Mouse (Mus musculus) cerebral cortex, adult 2 months (tissue): ENCODE results near the gene Cyp2c38.

ENCODE experiments used
- WGBS: fragments of 180-500 bp; shearing (Covaris S2); methylation state at CpG from one replicate; pipeline ENCODE4 v1.1.7; 2018; 5-methylcytosine and 5-hydroxymethylcytosine counted together

The Cyp2c38 gene

DNA sequence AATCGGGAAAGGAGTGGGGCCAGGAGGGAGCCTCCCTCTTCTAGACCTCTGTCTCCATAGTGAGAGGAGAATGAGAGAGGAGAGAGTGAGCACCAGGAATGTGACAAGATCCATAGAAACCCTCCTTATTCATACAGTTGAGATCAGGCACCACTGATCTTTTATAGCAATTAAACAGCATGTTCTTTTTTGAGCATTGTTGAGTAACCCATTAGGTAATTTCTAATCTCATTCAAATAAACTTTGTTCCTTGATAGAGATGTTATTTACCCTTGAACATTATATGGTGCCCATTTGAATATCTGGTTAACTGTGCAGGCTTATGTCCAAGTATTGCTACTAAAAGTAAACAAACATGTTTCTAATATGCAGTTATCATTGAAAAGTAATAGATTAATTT is at the start of gene Cyp2c38:
Gene Cyp2c38, minus strand, starts transcription at position 135 of the 400 bp plus-strand sequence.
- WGBS = 86% methylated on average over 1 of the region's 1 CpGs

DNA sequence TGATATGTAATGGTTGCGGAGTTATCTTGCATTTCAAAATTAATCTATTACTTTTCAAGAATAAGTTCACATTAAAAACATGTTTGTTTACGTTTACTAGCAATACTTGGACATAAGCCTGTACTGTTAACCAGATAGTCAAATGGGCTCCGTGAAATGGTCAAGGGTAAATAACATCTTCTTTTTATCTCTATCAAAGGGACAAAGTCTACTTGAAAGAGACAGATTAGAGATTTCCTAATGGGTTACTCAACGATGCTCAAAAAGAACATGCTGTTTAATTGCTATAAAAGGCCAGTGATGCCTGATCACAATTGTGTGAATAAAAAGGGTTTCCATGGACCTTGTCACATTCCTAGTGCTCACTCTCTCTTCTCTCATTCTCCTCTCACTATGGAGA is 47.7 kb upstream of the Cyp2c38 start, which contains the start of gene Cyp2c39:
Gene Cyp2c39, plus strand, starts transcription at position 329 of the 400 bp plus-strand sequence.
- WGBS = 75% methylated on average over 4 of the region's 4 CpGs

DNA sequence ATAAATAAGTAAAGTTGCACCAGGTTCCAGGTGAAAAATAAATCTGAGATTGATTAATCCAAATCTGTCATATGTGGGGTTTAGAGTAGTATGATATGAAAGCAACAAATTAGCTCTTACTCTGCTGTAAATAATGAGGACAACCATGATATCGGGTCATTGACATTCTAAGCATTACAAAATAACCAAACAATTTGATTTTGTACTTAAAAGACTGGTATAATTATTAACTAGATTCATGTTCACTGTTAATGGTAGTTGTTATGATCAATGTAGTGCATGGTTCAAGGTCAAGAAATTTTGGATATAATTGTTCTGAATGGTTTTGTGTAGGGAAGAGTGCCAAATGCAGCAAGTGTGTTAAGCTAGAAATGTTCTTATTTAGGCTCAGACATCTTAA is 46.7 kb upstream of the Cyp2c38 start:
- 70% methylated on average over 1 of the region's 1 CpGs for WGBS

GRCm38 (mm10) chr19:39483961-39484360 is 21.1 kb upstream of the Cyp2c38 start:
- WGBS = 96% methylated on average over 1 of the region's 1 CpGs
